Mouse (Mus musculus) megakaryocyte, embryonic 14.5 days (primary cell): ENCODE results near the gene Arfgef3.

ENCODE experiments used
- FLI1 ChIP-seq: IDR thresholded peaks from 2 replicates; pipeline ENCODE4 v1.6.1; 2012; ENCODE audit warnings: low read length, inconsistent platforms, mixed read lengths
- GATA1 ChIP-seq: IDR thresholded peaks from 3 replicates; pipeline ENCODE4 v1.6.1; 2012; ENCODE audit warnings: mixed read lengths, low read length, inconsistent platforms, borderline replicate concordance

DNA sequence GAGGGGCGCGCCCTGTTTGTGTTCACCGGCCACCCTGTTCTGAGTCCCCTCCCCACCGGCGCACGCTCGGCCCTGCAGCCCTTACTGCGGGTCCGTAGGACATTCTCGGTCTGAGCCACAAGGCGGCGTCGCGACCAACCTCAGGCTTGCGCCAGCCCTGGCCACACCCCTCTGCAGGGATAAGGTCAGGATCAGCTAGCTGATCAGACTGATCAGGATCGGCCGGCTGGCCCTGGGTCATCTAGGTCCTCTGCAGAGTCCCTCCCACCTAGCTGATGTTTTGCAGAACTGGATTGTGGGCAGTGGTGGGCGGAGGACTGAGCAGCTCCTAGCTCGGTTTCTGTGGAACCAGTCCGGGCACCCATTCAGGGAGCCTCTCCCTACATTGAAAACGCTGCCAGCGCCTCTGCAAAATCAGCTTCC lies 197.9 kb downstream of the Arfgef3 start, which contains the start of gene Hebp2:
- TF ChIP-seq GATA1 (no peak), FLI1 (no peak)
